Mouse (Mus musculus): Measurements from ENCODE around the gene Csf3r.
A peak's percentile ranks its signal among the peaks of the same experiment; 100 is the strongest.

DNA sequence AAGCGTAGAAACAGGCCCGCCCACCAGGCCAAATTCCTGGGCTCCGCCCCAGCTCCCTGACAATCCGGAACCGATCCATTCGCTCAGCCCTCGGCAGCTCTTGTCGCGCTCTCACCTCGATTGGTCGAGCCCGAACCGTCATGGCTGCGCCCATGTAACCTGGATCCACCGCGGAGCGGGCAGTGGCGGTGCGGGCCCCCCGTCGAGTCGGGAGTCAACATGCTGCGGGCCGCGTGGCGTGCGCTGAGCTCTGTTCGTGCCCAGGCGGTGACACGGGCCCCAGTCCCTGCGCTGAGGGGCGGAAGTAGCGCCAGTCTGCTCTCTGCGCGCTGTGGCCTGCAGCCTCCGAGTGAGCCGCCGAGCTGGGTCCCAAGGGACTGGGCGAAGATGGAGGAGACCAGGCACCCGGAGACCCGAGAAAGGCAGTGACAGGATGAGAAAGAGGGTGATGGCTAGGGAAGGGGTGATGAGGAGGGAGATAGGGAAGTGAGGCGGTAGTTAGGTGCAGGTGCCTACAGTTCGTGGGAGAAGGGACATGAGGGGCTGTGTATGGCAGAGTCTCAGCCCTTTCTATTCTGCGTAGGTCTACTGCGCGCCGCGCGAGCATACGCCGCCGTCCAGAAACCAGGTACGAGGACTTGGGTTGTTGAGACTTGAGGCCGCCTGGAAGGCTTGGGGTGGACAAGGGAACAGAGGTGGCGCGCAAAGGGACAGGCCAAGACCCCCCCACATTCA lies 22.7 kb downstream of the Csf3r start, which contains the start of gene Mrps15:
- no peak for TF ChIP-seq CTCF (IDR thresholded peaks at IDR 0.05; ENCODE audit: extremely low read depth, insufficient read depth, insufficient read length, insufficient replicate concordance)
- TF ChIP-seq POLR2A (IDR thresholded peaks at IDR 0.05; ENCODE audit: low read depth, low read length), result peak; percentile 2; the same call in 1 of the 2 replicates

Data from spleen, adult 2 months (tissue).